Mouse (Mus musculus) forebrain, embryonic 11.5 days (tissue): ENCODE measurements at regions not wholly inside any gene's neighbourhood (a gene's known extent, or its start where the extent isn't known, plus 50 kb on each side); places are given as distances from the start of the nearest gene placed in this dataset.
A peak's percentile ranks its signal among the peaks of the same experiment; 100 is the strongest.
"Not testable (repeated sequence)": the region's sequence is repeated elsewhere in the genome, so short reads cannot be mapped to it uniquely, and the experiment has no call there.

Experiments
- ATAC-seq: fragments of 200-750 bp; cut with Nextera tagmentation; replicated peaks from 2 replicates; pipeline ENCODE4 v1.8.0; 2017; ENCODE audit warnings: moderate TSS enrichment; ENCODE audit not compliant: low FRiP score
- DNase-seq: peaks from one replicate; pipeline ENCODE4 v3.0.0-alpha.2; 2017; ENCODE audit warnings: low spot score
- H3K27ac ChIP-seq: fragments of 300-500 bp; sonication (generic); 2 replicates; pipeline ENCODE4 v1.5.1; 2014; ENCODE audit warnings: low read depth, low read length
- H3K27me3 ChIP-seq: fragments of 300-500 bp; sonication (generic); 2 replicates; pipeline ENCODE4 v1.6.1; 2014; ENCODE audit warnings: mild to moderate bottlenecking, low read length, mixed read lengths; ENCODE audit not compliant: control insufficient read depth, insufficient read depth
- H3K36me3 ChIP-seq: fragments of 300-500 bp; sonication (generic); 2 replicates; pipeline ENCODE4 v1.6.1; 2014; ENCODE audit warnings: mild to moderate bottlenecking, low read length, moderate library complexity, mixed read lengths; ENCODE audit not compliant: control insufficient read depth, insufficient read depth
- H3K4me1 ChIP-seq: fragments of 300-500 bp; sonication (generic); replicated peaks from 2 replicates; pipeline ENCODE4 v1.6.1; 2014; ENCODE audit warnings: low read length, mixed read lengths; ENCODE audit not compliant: control insufficient read depth, insufficient read depth
- H3K4me2 ChIP-seq: fragments of 300-500 bp; sonication (generic); 2 replicates; pipeline ENCODE4 v1.6.1; 2014; ENCODE audit warnings: low read depth, mild to moderate bottlenecking, low read length, moderate library complexity, mixed read lengths; ENCODE audit not compliant: severe bottlenecking
- H3K4me3 ChIP-seq: fragments of 300-500 bp; sonication (generic); 2 replicates; pipeline ENCODE4 v1.5.1; 2014; ENCODE audit warnings: low read depth, low read length
- H3K9ac ChIP-seq: fragments of 300-500 bp; sonication (generic); 2 replicates; pipeline ENCODE4 v1.6.1; 2014; ENCODE audit warnings: low read length
- H3K9me3 ChIP-seq: fragments of 300-500 bp; sonication (generic); 2 replicates; pipeline ENCODE4 v1.6.1; 2016; ENCODE audit warnings: low read length, mixed read lengths; ENCODE audit not compliant: control insufficient read depth
- WGBS: fragments of 180-500 bp; shearing (Covaris S2); extraction: QIAGEN DNeasy Blood & Tissue Kit; methylation state at CpG from one replicate; pipeline ENCODE4 v1.1.7; 2014; 5-methylcytosine and 5-hydroxymethylcytosine counted together

- H3K36me3 ChIP-seq, ATAC-seq, H3K4me1 ChIP-seq, DNase-seq, H3K27me3 ChIP-seq, H3K27ac ChIP-seq, H3K9me3 ChIP-seq, H3K9ac ChIP-seq, H3K4me2 ChIP-seq, H3K4me3 ChIP-seq: not testable (repeated sequence)
- whole genome bisulfite sequencing = 73% methylated on average over 2 of the region's 2 CpGs
Observed at GRCm38 (mm10) chr3:8005684-8006083, 1385.4 kb upstream of the 1700008P02Rik start.

GRCm38 (mm10) chr3:8004271-8004670, 1384.0 kb upstream of the 1700008P02Rik start:
- H3K27ac ChIP-seq = no peak overlapping the region
- no peak overlapping the region for H3K4me3 ChIP-seq

GRCm38 (mm10) chr3:8001027-8001426, 1380.8 kb upstream of the 1700008P02Rik start:
- no peaks in the 10 kb centered on the region for H3K9me3 ChIP-seq
- H3K4me2 ChIP-seq = no peak overlapping the region
- no peak overlapping the region for H3K9ac ChIP-seq
- H3K36me3 ChIP-seq = no peaks in the 10 kb centered on the region
- ATAC-seq (no peak), DNase-seq (no peak)
- no peaks in the 10 kb centered on the region for H3K4me1 ChIP-seq
- no peak overlapping the region for H3K27ac ChIP-seq
- 87% methylated on average over 4 of the region's 4 CpGs for WGBS
- no peaks in the 10 kb centered on the region for H3K27me3 ChIP-seq
- no peak overlapping the region for H3K4me3 ChIP-seq

More at GRCm38 (mm10) chr3:8004271-8004670, 1384.0 kb upstream of the 1700008P02Rik start:
- H3K36me3 ChIP-seq = no peaks in the 10 kb centered on the region
- H3K9ac ChIP-seq = no peak overlapping the region
- DNase-seq (no peak), ATAC-seq (no peak)
- H3K4me2 ChIP-seq = no peak overlapping the region
- H3K9me3 ChIP-seq = no peaks in the 10 kb centered on the region
- WGBS = 93% methylated on average over 1 of the region's 1 CpGs
- H3K4me1 ChIP-seq = no peaks in the 10 kb centered on the region
- no peaks in the 10 kb centered on the region for H3K27me3 ChIP-seq

- WGBS = 93% methylated on average over 2 of the region's 2 CpGs
- no peak overlapping the region for H3K27ac ChIP-seq
- no peaks in the 10 kb centered on the region for H3K27me3 ChIP-seq
- H3K4me1 ChIP-seq = no peaks in the 10 kb centered on the region
- DNase-seq (no peak), ATAC-seq (no peak)
- no peak overlapping the region for H3K9ac ChIP-seq
- H3K4me3 ChIP-seq = no peak overlapping the region
- H3K9me3 ChIP-seq = no peaks in the 10 kb centered on the region
- H3K36me3 ChIP-seq = no peaks in the 10 kb centered on the region
- H3K4me2 ChIP-seq = no peak overlapping the region
Observed at GRCm38 (mm10) chr3:7992322-7992721, 1372.1 kb upstream of the 1700008P02Rik start.

GRCm38 (mm10) chr3:7973287-7973686, 1353.0 kb upstream of the 1700008P02Rik start:
- no peak overlapping the region for H3K4me2 ChIP-seq
- no peak for DNase-seq
- H3K9ac ChIP-seq = no peak overlapping the region
- H3K27me3 ChIP-seq = no peaks in the 10 kb centered on the region
- H3K27ac ChIP-seq = no peak overlapping the region
- WGBS = 80% methylated on average over 3 of the region's 3 CpGs
- no peaks in the 10 kb centered on the region for H3K9me3 ChIP-seq
- ATAC-seq = no peak
- H3K4me3 ChIP-seq = no peak overlapping the region
- no peaks in the 10 kb centered on the region for H3K36me3 ChIP-seq
- H3K4me1 ChIP-seq = no peaks in the 10 kb centered on the region

- Histone ChIP-seq H3K4me2 (no peak overlapping the region), H3K27ac (no peak overlapping the region), H3K36me3 (no peaks in the 10 kb centered on the region), H3K9ac (no peak overlapping the region), H3K4me1 (no peaks in the 10 kb centered on the region), H3K27me3 (no peaks in the 10 kb centered on the region), H3K9me3 (no peaks in the 10 kb centered on the region), H3K4me3 (no peak overlapping the region)
- 76% methylated on average over 1 of the region's 1 CpGs for WGBS
- DNase-seq (no peak), ATAC-seq (no peak)
Observed at GRCm38 (mm10) chr3:7953911-7954310, 1333.7 kb upstream of the 1700008P02Rik start.

- WGBS = 51% methylated on average over 8 of the region's 8 CpGs
- no peak overlapping the region for H3K4me3 ChIP-seq
- no peak overlapping the region for H3K27ac ChIP-seq
- DNase-seq (no peak), ATAC-seq (0 out of 2 replicates have a peak, but pooled peaks have one; percentile 46)
- no peak overlapping the region for H3K9ac ChIP-seq
- no peaks in the 10 kb centered on the region for H3K9me3 ChIP-seq
- no peaks in the 10 kb centered on the region for H3K27me3 ChIP-seq
- no peaks in the 10 kb centered on the region for H3K4me1 ChIP-seq
- H3K4me2 ChIP-seq = no peak overlapping the region
- H3K36me3 ChIP-seq = no peaks in the 10 kb centered on the region
Observed at GRCm38 (mm10) chr3:7943646-7944381, 1323.6 kb upstream of the 1700008P02Rik start.
